In the genomic region with DNA sequence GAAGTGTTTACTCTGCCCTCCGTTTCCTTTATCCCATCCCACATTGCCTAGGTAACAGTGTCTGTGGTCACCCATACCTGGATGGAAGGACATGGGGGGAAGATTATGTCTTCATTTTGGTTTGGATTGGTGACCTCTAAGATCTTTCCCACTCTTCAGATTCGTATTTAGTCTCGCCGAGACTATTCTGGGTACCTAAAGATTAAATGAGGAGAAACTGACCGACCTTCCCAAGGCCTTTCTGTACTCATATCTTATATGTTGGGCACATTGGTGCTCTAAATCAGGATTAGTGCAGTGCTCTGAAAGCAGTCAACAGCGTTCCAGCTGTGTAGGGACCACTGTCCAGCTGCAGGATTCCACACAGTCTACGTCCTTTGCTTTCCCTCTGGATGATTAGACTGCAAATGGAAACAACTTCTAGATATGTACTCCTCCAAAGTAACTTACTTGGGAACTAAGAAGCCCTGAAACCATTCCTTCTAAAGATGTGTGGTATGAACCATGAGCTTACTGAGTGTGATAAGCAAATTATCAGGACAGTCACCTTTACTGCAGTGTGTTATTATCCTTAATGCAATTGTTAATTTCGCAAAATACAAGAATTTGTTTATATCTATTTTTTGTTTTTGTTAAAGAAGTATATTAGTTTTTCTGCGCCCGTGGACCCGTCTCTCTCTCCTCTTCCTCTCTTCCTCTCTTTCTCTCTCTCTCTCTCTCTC, we compare ENCODE assay signal across 8 mouse cellular contexts. TPM values are rescaled to one million over a fixed set of nuclear protein-coding genes. Genes with fewer than 3 reads are reported as not detected.
A peak's percentile ranks its signal among the peaks of the same experiment; 100 is the strongest.
DNase-seq lines count a peak whose midpoint lies in the region; ATAC-seq and TF ChIP-seq lines count a peak whose summit lies in the region.

No protein-coding gene starts in this region.

- no peak for TF ChIP-seq CTCF in layer of hippocampus, adult 2 months (conservative IDR thresholded peaks at IDR 0.05)

- H3K9ac ChIP-seq in hindbrain, embryonic 14.5 days: peak overlapping the region; percentile 97
- H3K9ac ChIP-seq in midbrain, embryonic 16.5 days (ENCODE audit: low read depth, low read length): peak overlapping the region; percentile 100

- H3K27ac ChIP-seq in layer of hippocampus, adult 2 months: peak overlapping the region; percentile 97
- H3K27ac ChIP-seq in hindbrain, embryonic 14.5 days: peak overlapping the region; percentile 96
- peak overlapping the region; percentile 96 for H3K27ac ChIP-seq in midbrain, embryonic 16.5 days (ENCODE audit: low read length)

- H3K4me2 ChIP-seq in hindbrain, embryonic 14.5 days (replicated peaks): peak overlapping the region; percentile 82
- H3K4me2 ChIP-seq in midbrain, embryonic 16.5 days (ENCODE audit: low read length): peak overlapping the region; percentile 79

- 49% methylated on average over 11 of the region's 11 CpGs for WGBS in hindbrain, embryonic 14.5 days
- WGBS in midbrain, embryonic 16.5 days: 44% methylated on average over 11 of the region's 11 CpGs

- H3K36me3 ChIP-seq in hindbrain, embryonic 14.5 days (replicated peaks; ENCODE audit: control insufficient read depth, insufficient read depth): no peaks in the 10 kb centered on the region
- no peaks in the 10 kb centered on the region for H3K36me3 ChIP-seq in midbrain, embryonic 16.5 days (ENCODE audit: control insufficient read depth, insufficient read depth, low read length)

- no peaks in the 10 kb centered on the region for H3K27me3 ChIP-seq in hindbrain, embryonic 14.5 days (ENCODE audit: control insufficient read depth, insufficient read depth, low read length)
- no peaks in the 10 kb centered on the region for H3K27me3 ChIP-seq in midbrain, embryonic 16.5 days (ENCODE audit: control insufficient read depth, insufficient read depth, low read depth, low read length)

- peaks cover 12% of the 10 kb centered on the region for H3K4me1 ChIP-seq in hindbrain, embryonic 14.5 days (replicated peaks; ENCODE audit: control insufficient read depth, insufficient read depth, low read length)
- peaks cover 11% of the 10 kb centered on the region for H3K4me1 ChIP-seq in midbrain, embryonic 16.5 days (ENCODE audit: control insufficient read depth, insufficient read depth, low read length)

- H3K9me3 ChIP-seq in hindbrain, embryonic 14.5 days (ENCODE audit: control insufficient read depth, low read length): no peaks in the 10 kb centered on the region
- no peaks in the 10 kb centered on the region for H3K9me3 ChIP-seq in midbrain, embryonic 16.5 days (replicated peaks; ENCODE audit: control insufficient read depth, low read length, poor library complexity, severe bottlenecking)

- H3K4me3 ChIP-seq in layer of hippocampus, adult 2 months: peak overlapping the region; percentile 72
- peak overlapping the region; percentile 82 for H3K4me3 ChIP-seq in hindbrain, embryonic 14.5 days (replicated peaks; ENCODE audit: low read length)
- H3K4me3 ChIP-seq in midbrain, embryonic 16.5 days (ENCODE audit: low read depth, low read length): peak overlapping the region; percentile 97

- ATAC-seq in hindbrain, embryonic 14.5 days (ENCODE audit: low FRiP score): peak; percentile 1; the same call in 1 of the 2 replicates
- peak; percentile 41 for ATAC-seq in midbrain, embryonic 16.5 days

- no peak for DNase-seq in layer of hippocampus, adult 2 months (ENCODE audit: low spot score in 2 of 2)
- no peak for DNase-seq in layer of hippocampus, adult 18-20 months (ENCODE audit: low spot score in 2 of 2)
- peak; percentile 41 for DNase-seq in c-Kit-positive CD71-positive TER-119-positive erythroid progenitor cells, embryonic 14.5 days (ENCODE audit: low spot score)
- DNase-seq in hindbrain, embryonic 14.5 days (ENCODE audit: low spot score): peak; percentile 34
- no peak for DNase-seq in spleen, postnatal 10 days (ENCODE audit: low spot score in 2 of 2)
- no peak for DNase-seq in left cerebral cortex, postnatal 14 days (ENCODE audit: low spot score in 2 of 2)
- DNase-seq in spleen, postnatal 36 days (ENCODE audit: low spot score in 2 of 2): no peak

- intact Hi-C loops in left cerebral cortex, postnatal 14 days (cut with DNase I): no loop called here

RNA-seq across cellular contexts. Expression of gene Aven, which starts 0.9 kb away (rescaled TPM):
- total RNA-seq in layer of hippocampus, adult 2 months (2021): 10 to 100 TPM in 1 of 2 experiments, 1 to 10 TPM in 1; 8.7 to 10.2 TPM
- total RNA-seq in layer of hippocampus, adult 18-20 months (2021): 10 to 100 TPM in 1 of 2 experiments, 1 to 10 TPM in 1; 7.5 to 11.2 TPM
- polyA plus RNA-seq in hindbrain, embryonic 14.5 days (2014; fragmentation: Nextera tagmentation; extraction: Ambion mirVana): 3.9 and 6.2 TPM in 2 replicates
- 2.6 and 2.7 TPM in 2 replicates for polyA plus RNA-seq in midbrain, embryonic 16.5 days (2015; fragmentation: Nextera tagmentation; extraction: Ambion mirVana)
- total RNA-seq in left cerebral cortex, postnatal 14 days (2021): 10 to 100 TPM in 1 of 2 experiments, 1 to 10 TPM in 1; 9.4 to 10.8 TPM

RNA-seq across cellular contexts. Expression of gene Chrm5, which starts 13.1 kb away (rescaled TPM):
- total RNA-seq in layer of hippocampus, adult 2 months (2021): 1 to 10 TPM; 5.7 to 7.7 TPM
- 1 to 10 TPM; 6.8 to 7.5 TPM for total RNA-seq in layer of hippocampus, adult 18-20 months (2021)
- polyA plus RNA-seq in hindbrain, embryonic 14.5 days (2014; fragmentation: Nextera tagmentation; extraction: Ambion mirVana): 1.2 and 1.3 TPM in 2 replicates
- 1.4 and 1.5 TPM in 2 replicates for polyA plus RNA-seq in midbrain, embryonic 16.5 days (2015; fragmentation: Nextera tagmentation; extraction: Ambion mirVana)
- 1 to 10 TPM; 1.1 to 3.6 TPM for total RNA-seq in left cerebral cortex, postnatal 14 days (2021)

RNA-seq across cellular contexts. Expression of gene Emc7, which starts 38.9 kb away (rescaled TPM):
- 10 to 100 TPM; 43.8 to 45.6 TPM for total RNA-seq in layer of hippocampus, adult 2 months (2021)
- total RNA-seq in layer of hippocampus, adult 18-20 months (2021): 10 to 100 TPM; 44.6 to 45.9 TPM
- polyA plus RNA-seq in hindbrain, embryonic 14.5 days (2014; fragmentation: Nextera tagmentation; extraction: Ambion mirVana): 24.0 and 24.6 TPM in 2 replicates
- polyA plus RNA-seq in midbrain, embryonic 16.5 days (2015; fragmentation: Nextera tagmentation; extraction: Ambion mirVana): 22.2 and 23.3 TPM in 2 replicates
- 10 to 100 TPM; 44.6 to 46.1 TPM for total RNA-seq in left cerebral cortex, postnatal 14 days (2021)

Comparison
In these comparisons a context has a peak if more than half of its experiments do, and no peak if none do; other contexts are left out.
1. DNase-seq: peak in c-Kit-positive CD71-positive TER-119-positive erythroid progenitor cells, embryonic 14.5 days (single experiment) and hindbrain, embryonic 14.5 days (single experiment); none in layer of hippocampus, adult 2 months (0 of 2), layer of hippocampus, adult 18-20 months (0 of 2), spleen, postnatal 10 days (0 of 2), left cerebral cortex, postnatal 14 days (0 of 2) and spleen, postnatal 36 days (0 of 2).
2. Peak in every context shown above with its lines, with median percentiles within 50 percentile points of each other: H3K27ac ChIP-seq and H3K4me3 ChIP-seq.